Mouse (Mus musculus): ENCODE data around the gene Pianp.
A peak's percentile ranks its signal among the peaks of the same experiment; 100 is the strongest.

The Pianp gene

GRCm38 (mm10) chr6:124996551-124997501 is at the start of gene Pianp:
Pianp (plus strand) TSS chr6:124996694.
- DNase-seq, result peak; percentile 84

- no peak for DNase-seq
Observed at GRCm38 (mm10) chr6:124953991-124954715, 42.3 kb upstream of the Pianp start.

DNA sequence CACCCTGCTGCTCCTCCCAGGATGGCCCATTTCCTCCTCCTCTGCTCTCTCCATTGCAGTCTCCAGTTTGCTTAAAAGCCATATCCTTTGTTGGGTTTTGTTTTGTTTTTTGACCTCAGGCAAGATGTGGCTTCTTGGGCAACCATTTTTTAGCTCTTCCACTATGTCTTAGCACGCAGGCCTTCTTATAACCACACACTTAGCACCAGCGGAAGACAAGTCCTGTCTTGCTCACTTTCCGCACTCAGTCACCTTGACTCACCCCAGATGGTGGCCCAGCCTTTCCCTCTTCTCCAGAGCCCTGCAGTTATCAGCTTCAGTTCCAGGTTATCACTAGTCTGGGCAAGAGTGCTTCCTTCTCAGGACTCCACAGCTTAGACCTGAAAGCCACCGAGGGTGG is 41.3 kb upstream of the Pianp start:
- no peak for DNase-seq

DNA sequence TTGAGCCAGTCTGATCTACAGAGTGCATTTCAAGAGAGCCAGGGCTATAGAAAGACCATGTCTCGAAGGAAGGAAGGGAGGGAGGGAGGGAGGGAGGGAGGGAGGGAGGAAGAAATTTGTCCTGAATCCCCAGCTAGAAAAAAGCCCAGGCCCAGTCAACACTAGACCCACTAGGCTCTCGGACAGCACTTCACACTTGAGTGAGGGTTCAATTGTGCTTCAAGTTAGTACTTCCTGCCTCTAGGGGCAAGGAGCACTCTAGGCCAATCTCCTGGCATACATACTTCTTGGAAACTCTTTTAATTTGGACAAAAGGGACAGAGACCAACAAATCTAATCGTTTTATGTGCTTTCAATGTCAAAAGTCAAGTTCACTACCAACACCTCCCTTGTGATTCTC is 38.4 kb upstream of the Pianp start:
- DNase-seq, result no peak

GRCm38 (mm10) chr6:124959960-124960359 is 36.5 kb upstream of the Pianp start:
- DNase-seq, result no peak

GRCm38 (mm10) chr6:124961021-124961420 is 35.5 kb upstream of the Pianp start:
- no peak for DNase-seq

- DNase-seq, result no peak
Observed at GRCm38 (mm10) chr6:124964638-124965037, 31.9 kb upstream of the Pianp start.

DNA sequence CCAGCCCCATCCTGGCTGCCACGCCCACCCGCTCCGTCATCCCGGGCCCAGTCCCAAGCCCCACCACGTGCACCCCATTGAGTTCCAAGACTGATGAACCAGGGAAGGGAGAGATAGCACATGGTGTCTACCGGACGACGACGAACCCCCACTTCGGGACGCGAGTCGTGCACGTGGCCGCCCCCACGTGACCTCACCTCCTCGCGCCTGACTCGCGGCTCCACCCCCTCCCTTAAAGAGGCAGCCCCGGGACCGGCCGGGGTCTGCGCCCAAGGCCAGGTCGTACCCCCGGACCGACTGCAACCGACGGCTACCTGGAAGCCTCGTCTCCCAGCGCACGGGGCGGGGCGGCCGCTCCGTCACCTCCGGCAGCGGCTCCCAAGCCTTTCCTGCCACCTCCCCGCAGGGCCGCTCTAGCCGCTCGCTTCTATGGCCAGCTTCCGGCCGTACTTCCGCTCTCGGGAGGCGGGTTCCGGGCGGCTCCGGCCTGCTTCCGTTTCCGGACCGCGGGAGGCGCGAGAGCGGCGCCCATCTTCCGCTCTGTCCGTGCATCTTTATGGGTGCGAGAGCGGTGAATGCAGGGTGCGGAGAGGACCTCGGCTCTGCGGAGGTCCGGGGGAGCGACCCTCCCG is 31.3 kb upstream of the Pianp start, which contains the start of gene Cops7a:
TSS of gene Cops7a (minus strand) at position 451 of the 632 bp plus-strand sequence.
- DNase-seq, result peak; percentile 97

GRCm38 (mm10) chr6:124965747-124966146 is 30.7 kb upstream of the Pianp start:
- DNase-seq, result no peak

DNA sequence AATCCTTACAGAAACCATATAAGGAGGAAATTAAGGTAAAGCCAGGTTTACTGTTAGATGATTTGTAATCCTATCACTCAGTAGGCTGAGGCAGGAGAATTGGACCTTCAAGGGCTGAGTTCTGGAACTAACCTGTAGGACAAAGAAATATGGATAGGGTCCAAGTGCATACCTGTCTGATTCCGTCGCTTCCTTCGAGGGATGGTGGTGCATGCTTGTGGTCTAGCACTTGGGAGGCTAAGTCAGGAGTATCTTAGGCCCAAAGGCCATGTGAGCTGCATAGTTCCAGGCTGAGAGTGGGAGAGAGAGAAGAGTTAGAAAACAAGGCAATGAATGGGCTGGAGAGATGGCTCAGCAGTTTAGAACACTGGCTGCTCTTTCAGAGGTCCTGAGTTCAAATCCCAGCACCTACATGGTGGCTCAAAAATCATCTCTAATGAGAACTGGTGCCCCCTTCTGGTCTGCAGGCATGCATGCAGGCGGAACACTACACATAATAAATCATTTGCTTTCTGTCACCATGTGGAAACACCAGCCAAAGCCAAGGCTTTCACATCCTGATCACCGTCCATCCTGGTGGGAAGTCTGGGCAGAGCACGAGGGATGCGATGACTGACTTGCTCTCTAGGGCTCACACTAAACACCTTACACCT is 29.9 kb upstream of the Pianp start:
- no peak for DNase-seq

DNA sequence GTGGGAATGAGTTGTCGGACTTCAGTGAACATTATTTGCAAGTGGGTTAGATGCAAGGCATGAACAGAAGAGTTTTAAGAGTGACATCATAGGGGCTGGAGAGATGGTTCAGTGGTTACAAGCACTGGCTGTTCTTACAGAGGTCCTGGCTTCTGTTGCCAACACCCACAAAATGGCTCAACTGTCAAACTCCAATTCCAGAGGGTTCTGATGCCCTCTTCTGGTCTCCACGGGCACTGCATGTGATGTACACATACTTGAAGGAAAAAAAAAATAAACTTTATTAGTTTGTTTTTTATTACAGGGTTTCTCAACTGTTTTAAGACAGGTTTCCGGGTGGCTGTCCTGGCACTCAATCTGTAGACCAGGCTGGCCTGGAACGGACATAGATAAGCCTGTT is 28.7 kb upstream of the Pianp start:
- peak; percentile 68 for DNase-seq

- DNase-seq, result no peak
Observed at GRCm38 (mm10) chr6:124992241-124992640, 4.3 kb upstream of the Pianp start.

GRCm38 (mm10) chr6:124993365-124993764 is 3.1 kb upstream of the Pianp start:
- no peak for DNase-seq

- no peak for DNase-seq
Observed at GRCm38 (mm10) chr6:124993876-124994275, 2.6 kb upstream of the Pianp start.

GRCm38 (mm10) chr6:124995246-124995645 is 1.2 kb upstream of the Pianp start:
- DNase-seq, result no peak

GRCm38 (mm10) chr6:124995831-124996403 is 577 bp upstream of the Pianp start:
- DNase-seq, result no peak

DNA sequence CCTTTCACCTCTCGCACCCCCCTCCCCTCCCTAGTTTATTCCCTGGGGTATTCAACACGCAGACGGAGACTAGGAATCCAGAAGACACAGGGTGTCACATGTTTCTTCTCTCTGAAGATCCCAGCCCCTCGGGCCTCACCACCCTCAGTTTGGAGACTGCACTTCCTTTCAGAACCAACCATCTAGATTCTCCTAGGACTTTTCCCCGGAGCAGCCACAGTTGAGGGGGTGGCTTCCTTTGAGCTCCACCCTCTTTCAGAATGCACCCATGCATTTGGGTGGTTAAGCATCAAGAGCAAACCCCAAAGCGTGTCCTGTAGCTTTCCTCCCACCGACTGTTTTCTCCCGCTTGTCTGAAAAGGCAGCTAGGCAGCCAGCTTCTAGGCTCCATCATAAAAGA is 1.6 kb downstream of the Pianp start:
- no peak for DNase-seq

- DNase-seq, result no peak
Observed at GRCm38 (mm10) chr6:124999091-124999490, 2.6 kb downstream of the Pianp start.

DNA sequence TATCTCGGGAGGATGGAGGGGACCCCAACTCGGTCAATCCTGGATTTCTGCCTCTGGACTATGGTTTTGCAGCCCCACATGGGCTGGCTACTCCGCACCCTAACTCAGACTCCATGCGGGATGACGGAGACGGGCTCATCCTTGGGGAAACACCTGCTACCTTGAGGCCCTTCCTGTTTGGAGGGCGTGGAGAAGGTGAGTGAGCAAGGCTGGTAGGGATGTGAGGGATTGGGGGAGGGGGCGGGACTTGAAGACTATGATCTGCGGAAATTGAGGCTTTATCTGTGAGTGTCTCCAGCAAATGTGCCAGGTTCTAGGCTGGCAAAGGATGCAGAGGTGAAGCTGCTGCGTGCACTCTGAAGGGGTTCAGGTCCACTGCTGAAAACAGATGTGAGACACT is 3.1 kb downstream of the Pianp start:
- DNase-seq, result no peak

- no peak for DNase-seq
Observed at GRCm38 (mm10) chr6:125003706-125004105, 7.2 kb downstream of the Pianp start.

DNA sequence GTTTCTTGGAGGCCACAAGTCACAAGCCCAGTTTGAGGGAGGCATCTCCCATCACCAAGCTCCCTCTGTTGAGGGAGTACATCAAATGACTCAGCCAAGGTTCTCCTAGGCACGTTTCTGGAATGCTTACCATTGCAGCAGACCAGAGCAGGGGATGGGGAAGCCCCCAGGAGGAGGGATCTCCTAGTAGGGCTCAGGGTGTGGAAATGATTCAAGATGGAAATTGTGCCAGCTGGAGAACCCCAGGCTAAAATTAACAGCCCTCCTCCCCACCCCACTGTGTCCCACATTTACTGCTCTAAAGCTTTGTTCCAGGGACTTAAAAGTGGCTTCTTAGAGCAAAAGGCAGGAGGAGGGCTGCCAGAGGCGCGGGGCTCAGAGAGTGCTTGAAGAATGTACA is 8.6 kb downstream of the Pianp start:
- no peak for DNase-seq

DNA sequence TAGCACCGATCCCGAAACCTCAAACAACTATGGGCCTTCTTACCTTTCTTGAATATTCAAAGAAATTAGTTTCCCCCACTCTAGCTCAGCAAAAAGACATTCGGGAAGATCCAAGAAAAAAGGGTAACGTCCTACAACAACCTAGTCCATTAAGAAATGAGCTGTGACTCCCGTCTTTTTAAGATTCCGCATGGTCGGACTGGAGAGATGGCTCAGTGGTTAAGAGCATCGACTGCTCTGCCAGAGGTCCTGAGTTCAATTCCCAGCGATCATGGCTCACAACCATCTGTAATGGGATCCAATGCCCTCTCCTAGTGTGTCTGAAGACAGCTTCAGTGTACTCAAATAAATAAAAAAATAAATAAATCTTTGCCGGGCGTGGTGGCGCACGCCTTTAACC is 11.6 kb downstream of the Pianp start:
- DNase-seq, result no peak
